Mouse (Mus musculus) cerebellum, adult 8-10 months (tissue): ENCODE results near the gene Mif.
"Not testable (repeated sequence)": the region's sequence is repeated elsewhere in the genome, so short reads cannot be mapped to it uniquely, and the experiment has no call there.

Experiments used
- DNase-seq: peaks from one replicate; pipeline ENCODE4 v3.0.0; 2022

The Mif gene

DNA sequence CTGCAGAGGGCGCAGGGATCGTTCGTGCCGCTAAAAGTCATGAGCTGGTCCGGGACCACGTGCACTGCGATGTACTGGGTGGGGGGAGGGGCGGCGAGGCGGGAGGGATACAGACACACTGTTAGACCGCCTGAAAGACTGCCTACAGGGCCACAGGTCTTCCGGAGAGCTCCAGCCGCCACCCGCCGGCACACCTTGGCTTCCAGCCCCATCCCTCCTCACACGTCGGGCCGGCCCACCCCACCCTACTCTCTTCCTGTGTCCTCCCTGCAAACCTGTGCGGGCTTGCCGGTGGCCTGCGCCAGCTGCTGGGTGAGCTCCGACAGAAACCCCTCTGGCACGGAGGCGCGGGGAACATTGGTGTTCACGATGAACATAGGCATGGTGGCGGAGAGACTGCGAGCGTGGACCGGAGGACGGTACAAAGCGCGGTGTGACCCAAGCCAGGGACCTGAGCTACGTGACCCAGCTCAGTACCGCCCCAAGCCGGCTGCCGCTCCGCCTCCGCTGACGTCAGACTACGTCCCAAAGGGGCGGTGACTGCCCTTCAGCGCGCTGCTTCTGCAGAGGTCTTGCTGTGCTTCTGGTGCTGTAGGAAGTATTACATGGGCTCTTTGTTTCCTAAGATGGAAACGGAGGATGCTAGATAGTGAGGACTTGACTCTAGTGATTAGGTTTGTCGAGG, at the start of gene Mif:
TSS of gene Mif (minus strand) at position 455 of the 685 bp plus-strand sequence.
- DNase-seq = peak; percentile 88

DNA sequence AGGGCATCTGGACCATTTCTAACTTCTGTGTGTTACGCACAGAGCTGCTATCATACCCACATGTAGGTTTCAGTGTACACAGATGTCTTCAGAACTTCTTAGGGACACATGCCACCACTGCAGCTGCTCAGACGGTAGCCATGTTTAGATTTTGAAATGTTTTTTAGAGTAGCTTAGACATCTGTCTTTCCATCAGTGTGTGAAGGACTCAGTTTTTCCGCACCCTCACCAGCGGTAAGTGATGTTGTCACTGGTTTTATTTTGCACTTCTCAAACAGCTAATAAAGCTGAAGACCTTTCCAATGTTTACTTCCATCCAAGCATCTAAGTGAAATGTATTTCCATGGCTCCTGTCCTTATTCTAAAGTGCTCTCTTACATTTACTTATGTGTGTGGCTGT, 46.8 kb upstream of the Mif start:
- no peak for DNase-seq

DNA sequence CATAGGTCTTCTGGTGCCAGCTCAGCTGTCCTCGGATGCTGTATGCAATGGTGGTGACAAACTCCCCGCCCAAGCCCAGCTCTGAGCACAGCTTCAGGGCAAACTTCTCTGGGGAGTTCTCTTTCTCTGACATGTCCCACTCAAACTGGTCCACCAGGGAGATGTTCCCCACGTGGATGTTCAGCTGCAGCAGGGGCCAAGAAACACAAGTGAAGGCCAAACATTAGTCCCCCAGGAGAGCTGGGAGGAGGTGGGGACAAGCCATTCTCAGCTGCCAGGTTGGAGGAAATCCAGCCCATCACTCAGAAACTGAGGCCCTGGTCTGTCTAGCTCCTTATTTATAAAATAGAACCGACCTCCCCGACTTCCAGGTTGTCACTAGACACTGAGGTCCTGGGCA, 44.4 kb upstream of the Mif start:
- DNase-seq = no peak

DNA sequence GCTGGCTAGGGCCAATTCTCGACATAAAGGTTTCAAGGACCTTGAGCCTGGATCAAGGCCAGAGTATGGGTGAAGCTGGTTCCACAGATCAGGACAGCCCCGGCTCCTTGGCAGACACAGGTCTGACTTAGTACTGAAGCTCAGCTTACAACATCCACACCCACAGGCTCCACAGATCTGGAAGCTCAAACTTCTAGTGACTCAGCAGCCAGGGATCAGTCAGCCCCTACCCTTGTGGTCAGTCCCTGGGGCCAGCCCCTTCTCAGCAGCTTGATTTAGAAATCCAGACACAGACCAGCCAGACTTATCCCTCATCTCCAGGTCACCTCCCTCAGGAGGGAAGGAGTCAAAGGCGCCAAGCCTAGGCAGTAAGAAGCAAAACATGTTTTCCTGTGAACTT, 38.8 kb upstream of the Mif start:
- no peak for DNase-seq

DNA sequence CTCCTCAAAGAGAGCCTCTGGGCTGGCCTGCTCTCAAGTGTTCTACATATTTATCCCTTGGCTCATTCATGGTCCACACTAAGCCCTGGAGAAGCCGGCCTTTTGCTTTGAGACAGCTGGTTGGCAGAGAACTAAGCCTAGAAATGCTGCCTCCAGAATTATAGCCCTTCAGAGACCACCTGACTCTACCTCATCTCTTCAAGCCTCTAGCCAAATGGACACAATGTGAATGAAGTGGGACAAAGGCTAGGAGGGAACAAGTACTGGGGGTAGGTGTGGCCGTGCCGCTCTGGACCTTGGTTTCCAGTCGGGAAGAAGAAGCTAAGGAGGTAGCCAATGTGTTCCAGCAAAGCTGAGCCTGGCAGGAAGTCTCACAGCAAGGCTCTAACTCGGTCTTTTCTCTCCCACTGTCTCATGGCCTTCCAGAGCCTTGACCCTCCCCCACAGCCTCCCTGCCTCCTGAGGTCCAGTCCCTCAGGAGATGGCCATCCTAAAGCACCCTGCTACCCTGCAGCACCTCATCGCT, 38.1 kb upstream of the Mif start:
- no peak for DNase-seq

DNA sequence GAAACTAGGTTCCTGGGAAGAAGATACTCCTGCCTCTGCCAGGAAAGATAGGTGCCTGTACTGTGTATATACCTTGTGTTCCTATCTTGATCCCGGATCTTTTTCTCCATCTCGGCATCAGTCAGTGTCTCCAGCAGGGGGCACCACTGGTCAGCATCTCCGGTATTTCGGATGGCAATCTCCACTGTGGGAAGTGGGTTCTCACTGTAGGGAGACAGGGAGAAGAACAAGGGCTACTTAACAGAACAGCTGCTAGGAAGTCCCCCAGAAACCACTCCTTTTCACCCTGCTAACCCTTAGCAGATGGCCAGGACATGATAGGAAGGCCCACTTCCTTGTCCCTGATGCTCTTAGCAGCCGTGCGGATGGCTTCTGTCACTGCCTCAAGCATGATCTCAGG, 37.3 kb upstream of the Mif start:
- peak; percentile 78 for DNase-seq

DNA sequence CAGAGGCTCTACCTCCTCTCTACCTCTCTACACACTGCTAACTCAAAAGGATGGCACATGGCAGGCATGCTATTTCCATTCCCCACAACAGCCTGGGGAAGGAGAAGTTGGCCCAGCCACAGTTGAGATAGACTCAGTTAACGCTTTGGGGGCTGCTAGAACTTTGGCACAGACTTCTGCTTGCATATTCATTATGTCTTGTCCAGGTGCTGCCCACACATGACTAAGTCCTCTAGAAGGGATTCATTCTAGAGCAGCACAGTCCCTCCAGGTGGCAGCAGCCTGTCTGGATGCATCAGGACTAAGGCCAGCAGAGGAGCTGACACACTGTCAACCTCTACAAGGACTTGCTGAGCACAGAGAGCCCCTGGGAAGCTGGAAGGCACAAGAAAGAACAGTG, 36.2 kb upstream of the Mif start:
- DNase-seq = no peak

DNA sequence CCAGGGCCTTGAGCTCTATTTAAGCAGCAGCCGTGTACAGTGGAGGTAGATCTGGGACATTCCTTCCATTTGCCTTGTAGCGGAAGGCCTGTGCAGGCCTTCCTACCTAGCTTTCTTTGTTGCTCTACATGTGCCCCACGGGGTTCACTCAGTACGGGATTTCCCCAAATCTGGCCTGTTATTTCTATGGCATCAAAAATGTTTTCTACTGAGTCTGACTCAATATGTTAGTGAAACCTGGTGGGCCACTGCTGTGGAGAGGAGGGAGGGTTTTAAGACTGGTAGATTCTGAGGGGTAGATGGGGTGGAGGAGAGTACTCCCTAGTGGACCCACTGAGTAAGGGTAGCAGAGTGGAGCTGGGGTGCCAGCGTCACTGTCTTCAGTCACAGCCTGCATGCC, 35.7 kb upstream of the Mif start:
- no peak for DNase-seq

DNA sequence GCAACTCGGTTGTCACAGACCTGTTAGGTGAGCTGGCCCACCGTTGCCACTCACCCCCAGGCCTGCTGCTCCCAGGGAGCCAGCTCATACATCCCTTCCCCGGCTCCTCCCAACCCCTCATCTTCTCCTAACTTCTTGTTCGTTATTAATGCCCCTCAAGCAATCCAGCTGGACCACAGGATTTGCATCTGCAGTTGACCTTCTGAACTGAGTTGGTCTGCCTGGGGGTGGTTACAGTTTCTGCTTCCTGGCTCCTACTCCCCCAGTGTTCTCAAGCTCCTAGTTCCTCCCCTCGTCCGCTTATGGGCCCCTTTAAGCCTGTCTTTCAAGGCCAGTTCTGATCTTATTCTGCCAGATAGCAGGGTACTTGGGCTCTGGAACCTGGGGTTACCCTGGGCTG, 34.6 kb upstream of the Mif start:
- no peak for DNase-seq

DNA sequence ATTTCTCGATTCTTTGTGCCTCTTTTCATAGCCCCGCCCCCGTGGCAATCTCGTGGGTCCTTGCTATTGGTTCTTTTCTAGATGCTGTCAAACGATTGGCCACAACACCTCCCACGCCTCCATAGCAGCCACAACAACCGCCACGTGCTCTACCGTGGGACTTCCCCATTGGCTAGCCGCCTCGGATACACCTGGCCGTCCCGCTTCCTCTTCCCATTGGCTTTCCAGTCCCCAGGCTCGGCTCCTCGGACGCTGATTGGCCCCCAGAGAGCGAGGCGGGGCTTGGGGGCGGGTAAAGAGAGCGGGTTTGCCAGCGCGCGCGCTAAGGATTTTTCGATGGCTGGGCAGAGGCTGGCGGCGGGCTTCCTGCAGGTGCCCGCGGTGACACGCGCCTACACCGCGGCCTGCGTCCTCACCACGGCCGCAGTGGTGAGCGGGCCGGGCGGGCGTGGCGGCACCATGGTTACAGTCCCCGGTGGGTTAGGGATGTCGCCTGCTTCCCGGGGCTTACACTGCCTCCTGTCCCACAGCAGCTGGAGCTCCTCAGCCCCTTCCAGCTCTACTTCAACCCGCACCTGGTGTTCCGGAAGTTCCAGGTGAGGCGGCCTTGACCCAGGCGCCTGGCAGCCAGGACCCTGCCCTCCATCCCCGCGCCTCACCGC, 33.2 kb upstream of the Mif start, which contains the start of gene Derl3:
TSS of gene Derl3 (plus strand) at position 325 of the 662 bp plus-strand sequence.
- peak; percentile 94 for DNase-seq

DNA sequence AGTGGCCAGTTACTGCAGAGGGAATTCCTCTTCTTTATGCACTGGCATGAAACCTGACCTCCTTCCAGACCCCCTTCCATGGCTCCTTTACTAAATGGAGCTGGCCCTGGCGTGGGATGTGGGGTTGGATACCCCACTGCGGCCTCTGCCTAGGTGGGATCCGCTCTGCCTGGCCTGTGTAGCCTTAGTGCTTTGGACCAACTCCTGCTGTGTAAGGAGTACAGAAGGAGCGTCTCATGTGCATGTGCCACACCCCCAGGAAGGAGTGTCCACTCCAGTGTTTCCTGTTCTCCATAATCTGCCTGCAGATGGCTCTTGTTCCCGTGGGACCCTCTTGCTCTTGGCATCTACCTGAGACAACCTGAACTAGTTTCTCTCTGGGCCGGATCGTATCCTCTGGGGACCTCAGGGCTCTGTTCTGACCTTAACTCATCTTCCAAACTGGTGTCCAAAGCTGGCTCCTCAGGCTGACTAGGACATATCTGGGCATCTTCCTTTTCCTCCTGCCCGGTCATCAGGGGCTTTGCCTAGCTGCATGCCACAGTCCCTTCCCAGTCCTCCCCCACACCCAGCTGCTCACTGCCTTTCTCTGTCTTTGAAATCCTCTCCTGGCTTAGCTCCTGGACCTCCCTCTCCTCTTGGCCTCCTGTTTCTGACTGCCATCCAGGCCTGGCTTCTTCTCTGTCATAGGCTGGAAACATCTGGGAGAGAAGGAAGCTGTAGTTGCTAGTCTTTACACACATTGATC, 29.5 kb upstream of the Mif start:
- no peak for DNase-seq

DNA sequence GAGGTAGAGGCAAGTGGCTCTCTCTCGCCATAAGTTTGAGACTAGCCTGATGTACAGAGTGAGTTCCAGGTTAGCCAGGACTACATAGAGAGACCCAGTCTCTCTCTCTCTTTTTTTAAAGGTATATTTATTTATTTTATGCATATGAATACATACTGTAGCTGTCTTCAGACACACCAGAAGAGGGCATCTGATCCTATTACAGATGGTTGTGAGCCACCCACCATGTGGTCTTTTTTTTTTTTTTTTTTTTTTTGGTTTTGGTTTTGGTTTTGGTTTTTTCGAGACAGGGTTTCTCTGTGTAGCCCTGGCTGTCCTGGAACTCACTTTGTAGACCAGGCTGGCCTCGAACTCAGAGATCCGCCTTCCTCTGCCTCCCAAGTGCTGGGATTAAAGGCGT, 27.5 kb upstream of the Mif start:
- not testable (repeated sequence) for DNase-seq

DNA sequence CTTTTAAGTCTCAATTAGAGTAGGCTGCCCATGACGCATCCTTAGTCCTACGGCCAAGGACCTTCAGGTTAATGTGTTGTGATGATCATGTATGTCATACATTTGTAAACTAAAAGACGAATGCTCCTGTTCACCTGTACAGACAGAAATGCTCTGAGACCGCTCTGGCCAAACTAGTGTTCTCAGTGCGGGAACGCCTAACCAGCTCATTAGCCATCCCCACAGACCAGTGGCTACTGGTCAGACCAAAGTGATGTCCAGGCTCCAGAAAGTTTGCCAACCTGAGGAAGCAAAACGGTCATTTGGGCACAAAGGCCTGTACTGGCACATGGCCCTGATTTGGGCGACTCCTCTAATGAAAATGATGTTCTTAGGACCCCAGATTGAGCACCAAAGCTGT, 24.7 kb upstream of the Mif start:
- no peak for DNase-seq

DNA sequence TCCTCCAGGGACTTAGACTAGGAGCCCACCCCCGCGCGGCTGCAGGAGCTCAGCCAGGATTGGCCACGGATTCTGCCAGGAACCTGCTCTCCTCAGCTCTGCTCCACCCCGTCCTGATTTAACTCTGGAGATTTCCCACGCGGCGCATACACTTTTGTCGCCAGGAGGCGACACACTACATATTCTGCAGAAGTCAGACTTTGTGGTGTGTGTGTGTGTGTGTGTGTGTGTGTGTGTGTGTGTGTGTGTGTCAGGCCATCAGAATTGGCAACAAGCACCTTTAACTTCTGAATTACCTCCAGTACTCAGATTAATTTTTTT, 23.2 kb upstream of the Mif start:
- peak; percentile 71 for DNase-seq

DNA sequence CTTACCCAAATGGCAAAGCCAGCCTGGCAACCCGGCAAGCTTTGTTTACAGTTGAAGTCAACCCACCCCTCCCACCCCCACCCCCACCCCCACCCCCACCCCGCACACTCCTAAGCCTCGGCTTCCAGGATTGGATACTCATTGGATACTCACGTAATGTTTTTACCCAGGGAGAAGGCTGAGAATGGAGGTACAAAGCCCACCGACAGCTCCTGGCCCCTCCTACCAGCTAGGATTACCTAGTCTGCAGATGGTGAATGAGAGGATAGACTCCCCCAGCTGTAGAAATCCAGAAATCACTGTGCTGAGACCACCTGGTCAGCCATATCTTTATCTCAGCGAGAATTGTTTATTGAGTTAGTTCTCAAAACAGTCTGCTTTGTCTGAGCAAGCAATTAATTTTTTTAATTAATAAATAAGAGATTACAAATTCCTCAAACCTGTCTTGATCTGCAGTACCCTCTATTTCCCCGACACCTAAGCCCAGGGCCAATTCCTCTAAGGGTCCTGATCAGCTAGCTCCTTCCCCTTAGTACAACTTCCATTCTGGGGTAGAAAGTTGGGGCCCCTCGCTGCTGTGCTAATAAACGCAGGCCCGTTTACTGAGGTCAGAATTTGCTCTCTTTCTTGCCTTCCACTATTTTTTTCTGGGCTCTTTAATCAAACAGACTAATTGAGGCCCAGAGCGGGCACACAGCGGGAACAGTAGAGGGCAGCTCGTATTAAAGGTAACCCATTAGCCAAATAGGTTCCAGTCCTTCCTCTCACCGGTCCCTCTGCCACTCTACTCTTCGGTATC, 22.6 kb upstream of the Mif start:
- no peak for DNase-seq

DNA sequence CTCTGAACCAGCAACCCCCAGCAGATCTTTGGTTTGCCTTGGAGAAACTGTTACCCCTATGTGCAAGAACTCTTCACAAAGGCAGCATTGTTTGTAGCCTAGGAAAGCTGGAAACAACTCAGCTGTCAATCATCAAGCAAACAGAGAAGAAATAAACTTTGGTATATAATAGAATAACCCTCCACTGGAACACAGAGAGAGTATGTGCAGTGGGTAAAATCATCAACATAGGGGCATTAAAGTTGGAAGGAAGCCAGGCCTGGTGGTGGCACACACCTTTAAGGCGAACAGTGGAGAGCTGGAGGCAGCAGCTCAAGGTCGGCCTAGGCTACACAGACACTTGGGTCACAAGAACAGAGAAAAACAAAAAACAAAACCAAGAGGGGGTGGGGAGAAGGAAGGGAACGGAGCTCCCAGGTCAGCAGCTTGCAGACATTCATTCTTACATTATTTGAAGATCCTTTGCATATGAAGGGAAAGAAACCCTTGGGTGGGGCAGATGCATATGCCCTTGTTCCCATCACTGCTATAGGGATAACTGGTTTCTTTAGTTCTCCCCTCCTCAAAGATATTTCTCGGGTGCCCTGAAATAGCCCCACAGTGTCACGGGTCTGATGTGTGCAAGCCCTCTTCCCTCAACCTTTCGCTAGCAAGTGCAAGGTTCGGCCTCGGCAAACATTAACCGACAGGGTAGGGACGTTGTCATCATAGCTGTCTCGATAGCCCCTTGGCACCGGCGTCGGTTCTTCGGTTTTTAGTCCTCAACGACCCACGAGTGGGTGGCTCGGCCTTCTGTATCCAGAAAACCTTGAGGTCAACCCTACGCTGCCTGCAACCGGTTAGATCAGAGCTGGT, 21.8 kb upstream of the Mif start:
- DNase-seq = no peak

DNA sequence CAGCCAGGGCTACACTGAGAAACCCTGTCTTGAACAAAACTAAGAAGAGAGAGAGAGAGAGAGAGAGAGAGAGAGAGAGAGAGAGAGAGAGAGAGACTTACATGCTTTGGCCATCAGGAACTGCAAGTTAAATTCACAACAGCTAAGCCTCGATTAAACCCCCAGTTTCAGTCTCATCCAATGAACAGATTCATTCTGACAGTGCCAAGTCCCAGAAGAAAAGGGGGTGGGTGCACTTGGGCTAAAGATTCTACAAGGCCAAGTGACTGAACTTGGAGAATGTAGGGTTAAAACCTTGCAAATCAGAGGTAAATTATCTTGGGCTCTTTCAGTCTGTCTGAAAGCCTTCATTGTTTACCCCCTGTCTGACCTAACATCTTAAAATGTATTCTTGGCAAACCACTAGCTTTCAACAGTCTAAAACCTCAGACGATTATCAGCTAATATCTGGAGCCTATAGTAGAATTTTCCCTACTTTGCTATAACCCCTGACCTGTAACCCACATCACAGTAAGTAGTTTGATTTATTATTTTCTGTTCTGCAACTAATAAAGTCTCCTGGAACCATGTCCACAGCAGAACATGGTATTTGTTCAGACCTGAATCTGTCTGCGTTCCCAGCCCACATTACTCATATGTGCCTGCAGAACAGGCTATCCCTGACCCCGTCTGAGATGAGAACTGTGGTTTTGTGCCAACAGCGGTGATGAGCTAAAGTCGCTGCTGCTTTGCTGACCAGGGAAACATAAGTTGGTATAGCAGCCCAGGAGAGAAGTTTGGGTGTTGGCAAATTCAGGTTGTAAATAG, 20.9 kb upstream of the Mif start:
- no peak for DNase-seq

DNA sequence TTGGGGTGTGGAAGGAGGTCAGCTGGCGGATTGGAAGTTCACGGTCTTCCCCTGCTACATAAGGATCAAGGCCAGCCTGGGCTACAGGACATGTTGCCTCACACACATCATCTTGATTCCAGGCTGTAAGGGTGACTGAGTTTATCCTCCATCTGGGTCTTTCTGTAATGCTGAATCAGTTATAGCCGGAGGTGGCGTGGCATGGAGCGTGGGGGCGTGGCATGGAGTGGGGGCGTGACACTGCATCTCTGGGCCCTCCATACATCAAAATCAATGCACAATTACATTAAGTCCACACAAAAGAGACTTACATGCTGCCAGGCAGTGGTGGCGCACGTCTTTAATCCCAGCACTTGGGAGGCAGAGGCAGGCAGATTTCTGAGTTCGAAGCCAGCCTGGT, 20.3 kb upstream of the Mif start:
- DNase-seq = no peak

DNA sequence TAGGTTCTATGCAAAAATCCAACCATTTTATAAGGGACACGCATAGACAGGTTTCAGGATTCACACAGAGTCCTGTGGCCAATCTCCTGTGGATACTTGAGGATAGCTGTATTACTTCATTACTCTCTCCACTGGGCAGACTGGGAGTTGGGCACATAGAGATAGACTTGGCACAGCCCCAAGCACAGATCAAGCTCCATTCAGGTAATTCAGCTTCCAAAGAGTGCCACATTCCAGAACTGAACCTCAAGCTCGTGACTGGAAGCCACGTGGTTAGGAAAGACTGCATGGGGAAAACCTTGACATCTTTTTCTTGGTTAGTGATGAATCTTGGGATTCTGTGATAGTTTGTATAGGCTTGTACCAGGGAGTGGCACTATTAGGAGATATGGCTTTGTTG, 18.8 kb upstream of the Mif start:
- DNase-seq = no peak

DNA sequence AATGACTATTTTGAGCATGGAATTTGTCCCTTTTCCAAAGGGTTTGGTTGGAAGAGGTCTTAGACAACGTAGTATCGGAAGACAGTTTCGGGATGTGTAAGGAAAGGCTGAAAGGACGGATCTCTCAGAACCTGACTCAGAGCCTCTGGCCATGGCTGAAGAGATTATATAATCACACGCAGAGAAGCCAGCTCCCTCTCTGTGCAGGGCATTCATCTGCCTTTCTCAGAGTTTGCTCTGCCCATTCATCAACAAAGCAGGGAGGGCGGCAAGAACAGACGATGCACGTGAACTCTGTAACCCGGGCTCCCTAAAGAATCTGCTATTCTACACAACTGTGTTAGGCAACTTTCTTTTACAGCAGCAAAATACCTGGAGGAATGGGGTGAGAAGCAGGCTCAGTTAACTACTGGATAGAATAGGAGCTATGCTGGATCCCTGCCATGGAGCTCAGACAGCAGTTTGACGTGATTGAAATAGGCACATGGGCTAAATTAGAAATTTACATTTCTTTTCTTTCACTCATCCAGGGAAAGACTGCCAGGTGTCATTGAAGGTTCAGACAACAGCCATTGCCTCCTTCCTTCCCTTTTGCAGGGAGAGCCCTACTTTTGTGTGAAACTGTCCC, 13.6 kb upstream of the Mif start:
- peak; percentile 65 for DNase-seq
